Mouse (Mus musculus) limb, embryonic 15.5 days (tissue): ENCODE results near the gene Mrpl58. TPM values are rescaled to one million over a fixed set of nuclear protein-coding genes. Genes with fewer than 3 reads are reported as not detected.

ENCODE experiments used
- ATAC-seq: fragments of 200-750 bp; cut with Nextera tagmentation; 2 replicates; pipeline ENCODE4 v1.8.0; 2017; ENCODE audit warnings: low read depth, moderate TSS enrichment; ENCODE audit not compliant: insufficient number of reproducible peaks, low FRiP score, low TSS enrichment
- H3K27ac ChIP-seq: fragments of 300-500 bp; sonication (generic); 2 replicates; pipeline ENCODE4 v1.5.1; 2015; ENCODE audit warnings: moderate library complexity, mild to moderate bottlenecking, inconsistent platforms
- H3K27me3 ChIP-seq: fragments of 300-500 bp; sonication (generic); 2 replicates; pipeline ENCODE4 v1.6.1; 2015; ENCODE audit warnings: inconsistent platforms
- H3K36me3 ChIP-seq: fragments of 300-500 bp; sonication (generic); 2 replicates; pipeline ENCODE4 v1.6.1; 2015; ENCODE audit warnings: inconsistent platforms
- H3K4me1 ChIP-seq: fragments of 300-500 bp; sonication (generic); 2 replicates; pipeline ENCODE4 v1.6.1; 2015; ENCODE audit warnings: inconsistent platforms
- H3K4me2 ChIP-seq: fragments of 300-500 bp; sonication (generic); 2 replicates; pipeline ENCODE4 v1.6.1; 2015; ENCODE audit warnings: mild to moderate bottlenecking, inconsistent platforms
- H3K4me3 ChIP-seq: fragments of 300-500 bp; sonication (generic); 2 replicates; pipeline ENCODE4 v1.5.1; 2015; ENCODE audit warnings: mild to moderate bottlenecking, inconsistent platforms
- H3K9ac ChIP-seq: fragments of 300-500 bp; sonication (generic); 2 replicates; pipeline ENCODE4 v1.6.1; 2015; ENCODE audit warnings: inconsistent platforms
- H3K9me3 ChIP-seq: fragments of 300-500 bp; sonication (generic); 2 replicates; pipeline ENCODE4 v1.6.1; 2016; ENCODE audit warnings: inconsistent platforms
- WGBS: fragments of 180-500 bp; shearing (Covaris S2); methylation state at CpG from one replicate; pipeline ENCODE4 v1.1.7; 2015; 5-methylcytosine and 5-hydroxymethylcytosine counted together
- polyA plus RNA-seq: library from polyadenylated mRNA; unstranded; fragments of >200 nt; fragmentation: Nextera tagmentation; extraction: Ambion mirVana; gene quantifications from 2 replicates; pipeline ENCODE4 v1.2.1, GENCODE M21; 2015

Mrpl58 gene
- polyA plus RNA-seq, 1 experiment from 2014 or later: 141 TPM

GRCm38 (mm10) chr11:115372015-115372414 is 31.5 kb upstream of the Mrpl58 start:
- no peaks in the 10 kb centered on the region for H3K36me3 ChIP-seq
- H3K4me2 ChIP-seq: no peak overlapping the region
- ATAC-seq: no peak
- peaks cover 86% of the 10 kb centered on the region for H3K27me3 ChIP-seq
- H3K9me3 ChIP-seq: no peaks in the 10 kb centered on the region
- no peak overlapping the region for H3K27ac ChIP-seq
- H3K4me1 ChIP-seq: peaks cover 17% of the 10 kb centered on the region
- H3K9ac ChIP-seq: no peak overlapping the region
- 58% methylated on average over 1 of the region's 1 CpGs for WGBS
- H3K4me3 ChIP-seq: no peak overlapping the region

- no peak overlapping the region for H3K4me2 ChIP-seq
- no peak overlapping the region for H3K27ac ChIP-seq
- H3K36me3 ChIP-seq: no peaks in the 10 kb centered on the region
- ATAC-seq: no peak
- WGBS: 42% methylated on average over 2 of the region's 2 CpGs
- H3K4me3 ChIP-seq: no peak overlapping the region
- no peaks in the 10 kb centered on the region for H3K9me3 ChIP-seq
- no peak overlapping the region for H3K9ac ChIP-seq
- peaks cover 79% of the 10 kb centered on the region for H3K27me3 ChIP-seq
- H3K4me1 ChIP-seq: peaks cover 9% of the 10 kb centered on the region
These were observed 30.8 kb upstream of the Mrpl58 start for GRCm38 (mm10) chr11:115372737-115373136.

GRCm38 (mm10) chr11:115373805-115374694 is 29.5 kb upstream of the Mrpl58 start:
- H3K4me2 ChIP-seq: peak overlapping the region; percentile 63
- no peaks in the 10 kb centered on the region for H3K9me3 ChIP-seq
- H3K27me3 ChIP-seq: peaks cover 69% of the 10 kb centered on the region
- peak overlapping the region; percentile 8; the same call in 1 of the 2 replicates for H3K9ac ChIP-seq
- 1% methylated on average over 30 of the region's 30 CpGs for WGBS
- peak overlapping the region; percentile 35 for H3K4me3 ChIP-seq
- no peak overlapping the region for H3K27ac ChIP-seq
- ATAC-seq: no peak
- no peaks in the 10 kb centered on the region for H3K36me3 ChIP-seq
- H3K4me1 ChIP-seq: peaks cover 9% of the 10 kb centered on the region

DNA sequence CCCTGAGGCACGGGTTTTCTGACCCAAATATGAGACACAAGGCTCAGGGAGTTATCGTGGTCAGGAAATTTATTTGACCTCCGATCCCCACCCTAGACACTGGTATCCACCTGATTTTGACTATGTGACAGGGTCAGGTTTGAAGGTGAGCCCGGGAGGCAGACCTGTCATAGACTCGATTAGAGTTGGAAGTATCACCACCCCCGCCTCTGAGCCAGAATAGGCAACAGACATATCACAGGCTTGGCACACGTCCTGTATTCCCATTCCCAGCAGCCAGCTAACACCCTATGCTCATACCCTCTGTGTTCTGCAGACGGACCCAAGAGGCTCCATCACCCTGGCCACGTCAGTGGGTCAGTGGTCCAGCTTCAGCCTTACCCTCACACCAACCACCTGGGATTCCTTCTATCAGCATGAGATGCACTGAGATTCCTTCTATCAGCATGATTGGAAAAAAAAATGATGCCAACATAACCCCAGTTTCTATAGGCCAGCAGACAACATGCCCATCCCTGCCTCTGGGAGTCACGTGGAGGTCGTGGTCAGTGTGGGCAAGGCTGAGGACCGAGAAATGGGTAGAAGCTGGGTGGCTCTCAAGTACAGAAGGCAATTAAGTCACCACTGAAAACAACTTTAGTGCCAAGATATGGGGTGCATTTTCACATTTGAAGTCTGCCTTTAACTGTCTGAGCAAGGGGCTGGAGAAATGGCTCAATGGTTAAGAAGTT is 28.7 kb upstream of the Mrpl58 start:
- no peak overlapping the region for H3K9ac ChIP-seq
- 61% methylated on average over 12 of the region's 12 CpGs for WGBS
- peaks cover 61% of the 10 kb centered on the region for H3K27me3 ChIP-seq
- H3K4me1 ChIP-seq: peaks cover 9% of the 10 kb centered on the region
- peak overlapping the region; percentile 63 for H3K4me2 ChIP-seq
- no peak for ATAC-seq
- no peaks in the 10 kb centered on the region for H3K9me3 ChIP-seq
- H3K4me3 ChIP-seq: peak overlapping the region; percentile 35; the same call in 1 of the 2 replicates
- no peaks in the 10 kb centered on the region for H3K36me3 ChIP-seq
- no peak overlapping the region for H3K27ac ChIP-seq

DNA sequence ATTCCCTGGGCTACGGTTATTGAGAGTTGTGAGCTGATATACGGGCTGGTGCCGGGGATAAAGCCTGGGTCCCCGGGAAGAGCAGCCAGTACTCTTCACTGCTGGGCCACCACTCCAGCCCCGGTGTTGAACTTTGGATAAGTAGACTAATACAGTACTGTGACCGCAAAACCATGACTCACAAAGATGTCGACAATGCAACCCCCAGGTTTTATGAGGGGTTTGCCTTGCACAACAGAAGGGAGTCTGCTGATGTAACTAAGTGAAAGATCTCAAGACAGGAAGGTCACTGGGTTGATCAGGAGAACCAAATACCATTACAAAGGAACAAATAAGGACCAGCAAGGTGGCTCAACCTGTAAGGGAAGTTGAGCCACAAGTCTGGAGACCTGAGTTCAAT is 26.8 kb upstream of the Mrpl58 start:
- ATAC-seq: no peak

DNA sequence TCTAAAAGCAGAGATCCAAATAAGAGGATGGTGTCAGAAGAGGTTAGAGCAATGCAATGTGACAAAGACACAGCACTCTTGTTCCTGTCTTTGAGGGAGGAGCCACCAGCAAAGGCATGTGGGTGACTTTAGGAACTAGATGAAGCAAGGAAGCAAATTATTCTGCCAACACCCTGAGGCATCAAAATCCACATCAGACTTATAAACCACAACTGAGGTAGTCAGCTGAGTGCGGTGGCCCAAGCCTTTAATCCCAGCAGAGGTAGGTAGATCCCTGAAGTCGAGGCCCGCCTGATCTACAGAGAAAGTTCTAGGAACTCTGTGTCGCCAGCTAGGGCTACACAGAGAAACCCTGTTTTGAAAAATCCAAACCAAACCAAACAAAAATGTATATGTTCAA is 26.3 kb upstream of the Mrpl58 start:
- peaks cover 38% of the 10 kb centered on the region for H3K27me3 ChIP-seq
- no peak overlapping the region for H3K4me2 ChIP-seq
- no peak overlapping the region for H3K4me3 ChIP-seq
- no peaks in the 10 kb centered on the region for H3K36me3 ChIP-seq
- H3K9ac ChIP-seq: no peak overlapping the region
- H3K4me1 ChIP-seq: peaks cover 17% of the 10 kb centered on the region
- 80% methylated on average over 4 of the region's 4 CpGs for WGBS
- H3K27ac ChIP-seq: no peak overlapping the region
- ATAC-seq: no peak
- no peaks in the 10 kb centered on the region for H3K9me3 ChIP-seq

More for the DNA sequence above, 26.8 kb upstream of the Mrpl58 start:
- no peaks in the 10 kb centered on the region for H3K36me3 ChIP-seq
- H3K4me1 ChIP-seq: peaks cover 12% of the 10 kb centered on the region
- H3K9ac ChIP-seq: no peak overlapping the region
- peaks cover 42% of the 10 kb centered on the region for H3K27me3 ChIP-seq
- H3K4me3 ChIP-seq: no peak overlapping the region
- 52% methylated on average over 7 of the region's 7 CpGs for WGBS
- no peaks in the 10 kb centered on the region for H3K9me3 ChIP-seq
- H3K27ac ChIP-seq: no peak overlapping the region
- no peak overlapping the region for H3K4me2 ChIP-seq

- peaks cover 34% of the 10 kb centered on the region for H3K27me3 ChIP-seq
- 82% methylated on average over 7 of the region's 7 CpGs for WGBS
- H3K9me3 ChIP-seq: no peaks in the 10 kb centered on the region
- H3K4me1 ChIP-seq: peaks cover 23% of the 10 kb centered on the region
- H3K4me3 ChIP-seq: no peak overlapping the region
- H3K27ac ChIP-seq: no peak overlapping the region
- H3K36me3 ChIP-seq: no peaks in the 10 kb centered on the region
- ATAC-seq: no peak
- no peak overlapping the region for H3K9ac ChIP-seq
- H3K4me2 ChIP-seq: no peak overlapping the region
These were observed 25.7 kb upstream of the Mrpl58 start for GRCm38 (mm10) chr11:115377854-115378253.

- H3K9me3 ChIP-seq: no peaks in the 10 kb centered on the region
- no peak overlapping the region for H3K9ac ChIP-seq
- H3K4me2 ChIP-seq: peak overlapping the region; percentile 81
- peak overlapping the region; percentile 84 for H3K4me3 ChIP-seq
- H3K27ac ChIP-seq: peak overlapping the region; percentile 22
- peaks cover 40% of the 10 kb centered on the region for H3K4me1 ChIP-seq
- no peaks in the 10 kb centered on the region for H3K36me3 ChIP-seq
- ATAC-seq: no peak
- H3K27me3 ChIP-seq: no peaks in the 10 kb centered on the region
- whole genome bisulfite sequencing: 9% methylated on average over 9 of the region's 9 CpGs
These were observed 22.3 kb upstream of the Mrpl58 start for GRCm38 (mm10) chr11:115381276-115381675.

DNA sequence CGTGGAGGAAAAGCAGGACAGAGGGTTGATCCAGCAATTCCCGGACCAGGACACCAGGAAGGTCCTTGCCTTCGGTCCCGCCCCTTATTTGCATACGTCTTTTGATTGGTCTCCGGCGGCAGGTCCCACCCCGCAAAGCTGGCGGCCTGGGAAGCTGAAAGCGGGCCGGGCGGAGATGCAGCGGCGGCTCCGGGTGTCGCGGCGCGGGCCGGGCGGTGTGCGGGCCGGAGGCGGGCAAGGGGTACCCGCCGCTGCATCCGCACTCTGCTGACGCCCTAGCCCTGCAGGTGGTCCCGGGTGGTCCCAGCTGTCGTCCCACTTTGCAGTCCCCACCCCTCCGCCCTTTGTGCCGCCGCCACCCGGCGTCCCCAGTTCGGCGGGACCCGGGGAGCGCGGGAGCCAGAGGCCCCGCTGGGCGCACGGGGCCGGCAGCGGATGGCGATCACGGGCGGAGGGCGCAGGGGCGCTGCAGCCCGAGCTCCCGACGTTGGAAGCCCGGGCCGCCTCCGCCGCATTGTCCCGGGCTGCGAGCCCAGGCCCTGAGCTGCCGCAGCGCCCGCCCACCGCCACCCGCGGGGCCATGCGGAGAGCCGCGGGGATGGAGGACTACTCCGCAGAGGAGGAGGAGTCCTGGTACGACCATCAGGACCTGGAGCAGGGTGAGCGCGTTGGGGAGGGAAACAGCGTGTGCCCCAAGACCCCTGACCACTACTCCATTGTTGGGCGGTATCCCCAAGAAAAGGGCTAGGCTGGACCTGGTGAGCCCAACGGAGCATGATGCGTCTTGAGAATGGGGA is 21.6 kb upstream of the Mrpl58 start, which contains the start of gene Cdr2l:
TSS of gene Cdr2l (plus strand) at position 174 of the 797 bp plus-strand sequence.
- Histone ChIP-seq H3K4me1 (peaks cover 40% of the 10 kb centered on the region), H3K9ac (peak within 1 kb of the TSS; percentile 79), H3K36me3 (no peaks in the 10 kb centered on the region), H3K9me3 (no peaks in the 10 kb centered on the region), H3K4me2 (peak within 1 kb of the TSS; percentile 81), H3K27ac (peak within 1 kb of the TSS; percentile 88), H3K4me3 (peak within 1 kb of the TSS; percentile 84), H3K27me3 (no peaks in the 10 kb centered on the region)
- ATAC-seq: peak; percentile 83
- under 1% methylated on average over 74 of the region's 76 CpGs for WGBS

- Histone ChIP-seq H3K4me2 (peak overlapping the region; percentile 81), H3K4me3 (peak overlapping the region; percentile 84), H3K27ac (peak overlapping the region; percentile 88; the same call in 1 of the 2 replicates), H3K36me3 (no peaks in the 10 kb centered on the region), H3K27me3 (no peaks in the 10 kb centered on the region), H3K9me3 (no peaks in the 10 kb centered on the region), H3K4me1 (peaks cover 40% of the 10 kb centered on the region), H3K9ac (0 out of 2 replicates have a peak overlapping the region, but pooled peaks have one; percentile 1)
- no peak for ATAC-seq
- WGBS: 19% methylated on average over 5 of the region's 5 CpGs
These were observed 20.7 kb upstream of the Mrpl58 start for GRCm38 (mm10) chr11:115382891-115383290.

GRCm38 (mm10) chr11:115383701-115384474 is 19.7 kb upstream of the Mrpl58 start:
- 42% methylated on average over 16 of the region's 16 CpGs for WGBS
- no peaks in the 10 kb centered on the region for H3K9me3 ChIP-seq
- H3K27ac ChIP-seq: no peak overlapping the region
- H3K9ac ChIP-seq: no peak overlapping the region
- H3K36me3 ChIP-seq: no peaks in the 10 kb centered on the region
- no peak for ATAC-seq
- no peaks in the 10 kb centered on the region for H3K27me3 ChIP-seq
- H3K4me3 ChIP-seq: peak overlapping the region; percentile 84; the same call in 1 of the 2 replicates
- H3K4me2 ChIP-seq: peak overlapping the region; percentile 81
- peaks cover 40% of the 10 kb centered on the region for H3K4me1 ChIP-seq
